Mouse (Mus musculus) stomach, postnatal 0 days (tissue): ENCODE measurements around the gene Igf2.

Experiments
- CTCF ChIP-seq: IDR thresholded peaks from 2 replicates; pipeline ENCODE4 v1.5.1; 2016; ENCODE audit warnings: antibody characterized with exemption, low read depth, mild to moderate bottlenecking, moderate library complexity
- EP300 ChIP-seq: optimal IDR thresholded peaks from 2 replicates; pipeline ENCODE3; 2016; ENCODE audit warnings: antibody characterized with exemption

DNA sequence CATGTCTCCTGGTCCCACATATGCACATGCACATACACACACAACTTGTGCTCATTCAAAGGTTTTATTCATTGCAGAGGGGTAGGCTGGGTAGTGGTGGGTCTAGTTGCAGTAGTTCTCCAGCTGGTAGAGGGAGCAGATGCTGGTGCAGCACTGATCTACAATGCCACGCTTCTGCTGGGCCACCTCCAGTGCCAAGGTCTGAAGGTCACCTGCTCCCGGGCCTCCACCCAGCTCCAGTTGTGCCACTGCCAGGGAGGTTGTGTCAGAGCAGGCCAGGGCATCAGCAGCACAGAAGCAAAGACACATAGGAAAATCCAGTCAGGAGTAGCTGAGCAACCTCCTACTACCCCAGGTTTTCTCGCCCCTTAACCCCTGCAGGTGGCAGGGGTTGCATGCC is 12.0 kb upstream of the Igf2 start:
- TF ChIP-seq EP300 (no peak), CTCF (no peak)
